Mouse (Mus musculus): Measurements from ENCODE around the gene Ip6k2. TPM values are rescaled to one million over a fixed set of nuclear protein-coding genes. Genes with fewer than 3 reads are reported as not detected.

The Ip6k2 gene
- polyA plus RNA-seq, 1 experiment, result 163 TPM

DNA sequence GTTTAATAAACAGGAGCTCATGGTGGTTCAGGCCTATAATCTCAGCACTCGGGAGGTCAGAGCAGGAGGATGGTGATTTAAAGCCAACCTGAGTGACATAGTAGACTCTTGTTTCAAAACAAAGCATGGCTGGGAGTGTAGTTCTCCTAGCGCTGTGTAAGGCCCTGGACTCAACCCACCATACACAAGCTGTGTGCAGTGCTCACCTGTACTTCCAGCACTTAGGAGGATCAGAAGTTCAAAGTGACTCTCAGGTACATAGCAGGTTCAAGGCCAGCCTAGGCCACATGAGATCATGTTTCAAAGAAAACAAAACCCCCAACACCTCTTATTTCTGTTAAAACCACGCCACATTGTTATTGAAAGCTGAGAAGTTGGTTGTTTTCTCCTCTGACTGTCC lies 5.1 kb downstream of the Ip6k2 start:
- 88% methylated on average over 3 of the region's 3 CpGs for WGBS
- DNase-seq, result no peak
- TF ChIP-seq POLR2A (IDR thresholded peaks at IDR 0.05; ENCODE audit: control insufficient read depth, extremely low read depth, insufficient read depth, low read length, poor library complexity) (no peak), CTCF (IDR thresholded peaks at IDR 0.05; ENCODE audit: borderline replicate concordance, control insufficient read depth, extremely low read depth, insufficient read depth, low read length, poor library complexity) (no peak)
- Histone ChIP-seq H3K4me1 (replicated peaks; ENCODE audit: control insufficient read depth, insufficient read depth, low read length) (peaks cover 20% of the 10 kb centered on the region), H3K4me3 (ENCODE audit: control insufficient read depth, insufficient read depth, low read length) (no peak overlapping the region), H3K27ac (ENCODE audit: control insufficient read depth, insufficient read depth, low read length) (no peak overlapping the region), H3K36me3 (ENCODE audit: control insufficient read depth, insufficient read depth, low read length) (no peaks in the 10 kb centered on the region), H3K27me3 (ENCODE audit: control insufficient read depth, insufficient read depth, low read length) (no peaks in the 10 kb centered on the region)

DNA sequence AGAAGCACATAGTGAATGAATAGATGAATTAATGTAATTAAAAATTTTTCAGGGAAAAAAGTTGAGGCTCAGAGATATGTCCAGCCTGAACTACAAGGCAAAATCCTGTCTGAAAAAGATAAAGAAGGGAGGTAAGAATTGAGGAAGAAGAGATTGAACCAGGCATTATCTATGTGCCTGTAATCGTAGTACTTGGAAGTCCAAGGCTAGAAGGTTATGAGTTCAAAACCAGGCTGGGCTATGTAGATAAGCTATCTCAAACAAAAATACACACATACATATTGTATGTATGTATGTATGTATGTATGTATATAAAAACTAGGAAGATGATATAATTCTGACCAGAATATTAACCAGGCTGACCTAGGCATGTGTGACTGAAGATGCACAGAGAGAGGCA lies 8.7 kb downstream of the Ip6k2 start:
- Histone ChIP-seq H3K27me3 (ENCODE audit: control insufficient read depth, insufficient read depth, low read length) (no peaks in the 10 kb centered on the region), H3K27ac (ENCODE audit: control insufficient read depth, insufficient read depth, low read length) (peak overlapping the region; percentile 49; the same call in 1 of the 2 replicates), H3K4me3 (ENCODE audit: control insufficient read depth, insufficient read depth, low read length) (no peak overlapping the region), H3K36me3 (ENCODE audit: control insufficient read depth, insufficient read depth, low read length) (peaks cover 14% of the 10 kb centered on the region), H3K4me1 (replicated peaks; ENCODE audit: control insufficient read depth, insufficient read depth, low read length) (peaks cover 26% of the 10 kb centered on the region)
- TF ChIP-seq POLR2A (IDR thresholded peaks at IDR 0.05; ENCODE audit: control insufficient read depth, extremely low read depth, insufficient read depth, low read length, poor library complexity) (no peak), CTCF (IDR thresholded peaks at IDR 0.05; ENCODE audit: borderline replicate concordance, control insufficient read depth, extremely low read depth, insufficient read depth, low read length, poor library complexity) (no peak)
- no peak for DNase-seq
- WGBS, result 73% methylated on average over 1 of the region's 1 CpGs

DNA sequence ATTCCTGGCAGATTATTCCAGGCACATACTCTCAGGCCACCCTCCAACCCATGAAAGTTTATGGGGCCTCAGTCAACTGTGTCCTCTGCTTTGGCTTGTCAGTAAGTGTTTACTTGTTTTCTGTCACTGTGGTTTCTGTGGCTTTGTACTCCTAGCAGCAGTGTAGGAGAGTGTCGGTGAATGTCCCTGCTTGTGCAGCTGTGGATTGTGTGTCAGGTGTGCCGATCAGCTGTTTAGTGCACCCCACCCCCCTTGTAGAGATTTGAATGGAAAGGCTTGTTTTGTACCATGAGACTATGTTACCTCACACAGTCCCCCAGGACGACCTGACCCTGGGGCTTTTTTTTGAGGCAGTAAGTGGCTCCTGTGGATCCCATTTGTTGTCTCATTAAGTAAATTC lies 9.1 kb downstream of the Ip6k2 start:
- Histone ChIP-seq H3K27me3 (ENCODE audit: control insufficient read depth, insufficient read depth, low read length) (no peaks in the 10 kb centered on the region), H3K4me3 (ENCODE audit: control insufficient read depth, insufficient read depth, low read length) (no peak overlapping the region), H3K27ac (ENCODE audit: control insufficient read depth, insufficient read depth, low read length) (peak overlapping the region; percentile 49; the same call in 1 of the 2 replicates), H3K36me3 (ENCODE audit: control insufficient read depth, insufficient read depth, low read length) (peaks cover 18% of the 10 kb centered on the region), H3K4me1 (replicated peaks; ENCODE audit: control insufficient read depth, insufficient read depth, low read length) (peaks cover 26% of the 10 kb centered on the region)
- no peak for TF ChIP-seq CTCF (IDR thresholded peaks at IDR 0.05; ENCODE audit: borderline replicate concordance, control insufficient read depth, extremely low read depth, insufficient read depth, low read length, poor library complexity)
- no peak for TF ChIP-seq POLR2A (IDR thresholded peaks at IDR 0.05; ENCODE audit: control insufficient read depth, extremely low read depth, insufficient read depth, low read length, poor library complexity)
- WGBS, result 0% methylated on average over 3 of the region's 3 CpGs
- peak; percentile 67 for DNase-seq

DNA sequence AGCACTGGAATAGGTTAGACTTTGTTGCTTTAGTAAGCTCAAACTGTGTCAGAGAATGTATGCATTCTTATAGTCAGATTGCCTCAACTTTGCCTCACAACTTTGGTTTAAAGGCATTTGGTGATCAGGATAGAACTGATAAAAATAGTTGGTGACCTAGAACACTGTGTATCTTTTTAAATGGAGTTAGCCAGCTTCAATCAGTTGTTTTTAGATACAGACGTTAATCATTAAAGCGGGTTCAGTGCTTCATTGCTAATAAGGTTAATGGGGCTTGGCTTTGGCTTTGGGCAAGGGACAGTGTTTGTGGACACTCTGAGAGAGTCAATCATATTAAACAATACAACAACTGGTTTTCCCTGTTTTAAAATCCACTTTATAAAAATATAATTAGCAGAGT lies 11.7 kb downstream of the Ip6k2 start:
- H3K4me3 ChIP-seq (ENCODE audit: control insufficient read depth, insufficient read depth, low read length), result no peak overlapping the region
- TF ChIP-seq CTCF (IDR thresholded peaks at IDR 0.05; ENCODE audit: borderline replicate concordance, control insufficient read depth, extremely low read depth, insufficient read depth, low read length, poor library complexity) (no peak), POLR2A (IDR thresholded peaks at IDR 0.05; ENCODE audit: control insufficient read depth, extremely low read depth, insufficient read depth, low read length, poor library complexity) (no peak)
- 92% methylated on average over 2 of the region's 2 CpGs for WGBS
- H3K27ac ChIP-seq (ENCODE audit: control insufficient read depth, insufficient read depth, low read length), result no peak overlapping the region
- H3K27me3 ChIP-seq (ENCODE audit: control insufficient read depth, insufficient read depth, low read length), result no peaks in the 10 kb centered on the region
- peaks cover 24% of the 10 kb centered on the region for H3K4me1 ChIP-seq (replicated peaks; ENCODE audit: control insufficient read depth, insufficient read depth, low read length)
- no peak for DNase-seq
- H3K36me3 ChIP-seq (ENCODE audit: control insufficient read depth, insufficient read depth, low read length), result peaks cover 43% of the 10 kb centered on the region

DNA sequence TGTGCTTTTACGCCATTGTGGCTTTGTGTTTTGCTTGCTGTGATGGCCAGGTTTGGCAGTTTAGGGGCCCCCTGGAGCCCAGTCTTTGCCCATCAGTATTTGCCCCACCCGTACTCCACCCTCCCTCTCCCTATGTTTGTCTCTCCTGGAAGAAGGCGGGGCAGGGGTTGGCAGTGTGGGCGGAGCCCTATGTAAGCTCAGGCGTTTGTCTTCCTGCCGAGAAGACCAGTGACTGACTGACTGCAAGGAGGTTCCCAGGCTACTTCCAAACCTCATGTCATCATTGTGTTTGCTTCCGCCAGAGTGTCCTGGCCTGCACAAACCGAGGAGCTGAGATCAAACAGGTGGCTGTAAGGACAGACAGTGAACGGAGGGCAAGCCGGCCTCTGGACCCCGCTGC lies 12.2 kb downstream of the Ip6k2 start:
- H3K27me3 ChIP-seq (ENCODE audit: control insufficient read depth, insufficient read depth, low read length), result no peaks in the 10 kb centered on the region
- peaks cover 45% of the 10 kb centered on the region for H3K36me3 ChIP-seq (ENCODE audit: control insufficient read depth, insufficient read depth, low read length)
- H3K4me1 ChIP-seq (replicated peaks; ENCODE audit: control insufficient read depth, insufficient read depth, low read length), result peaks cover 23% of the 10 kb centered on the region
- no peak overlapping the region for H3K4me3 ChIP-seq (ENCODE audit: control insufficient read depth, insufficient read depth, low read length)
- DNase-seq, result peak; percentile 34
- TF ChIP-seq POLR2A (IDR thresholded peaks at IDR 0.05; ENCODE audit: control insufficient read depth, extremely low read depth, insufficient read depth, low read length, poor library complexity), result no peak
- TF ChIP-seq CTCF (IDR thresholded peaks at IDR 0.05; ENCODE audit: borderline replicate concordance, control insufficient read depth, extremely low read depth, insufficient read depth, low read length, poor library complexity), result no peak
- no peak overlapping the region for H3K27ac ChIP-seq (ENCODE audit: control insufficient read depth, insufficient read depth, low read length)
- 71% methylated on average over 11 of the region's 11 CpGs for WGBS

DNA sequence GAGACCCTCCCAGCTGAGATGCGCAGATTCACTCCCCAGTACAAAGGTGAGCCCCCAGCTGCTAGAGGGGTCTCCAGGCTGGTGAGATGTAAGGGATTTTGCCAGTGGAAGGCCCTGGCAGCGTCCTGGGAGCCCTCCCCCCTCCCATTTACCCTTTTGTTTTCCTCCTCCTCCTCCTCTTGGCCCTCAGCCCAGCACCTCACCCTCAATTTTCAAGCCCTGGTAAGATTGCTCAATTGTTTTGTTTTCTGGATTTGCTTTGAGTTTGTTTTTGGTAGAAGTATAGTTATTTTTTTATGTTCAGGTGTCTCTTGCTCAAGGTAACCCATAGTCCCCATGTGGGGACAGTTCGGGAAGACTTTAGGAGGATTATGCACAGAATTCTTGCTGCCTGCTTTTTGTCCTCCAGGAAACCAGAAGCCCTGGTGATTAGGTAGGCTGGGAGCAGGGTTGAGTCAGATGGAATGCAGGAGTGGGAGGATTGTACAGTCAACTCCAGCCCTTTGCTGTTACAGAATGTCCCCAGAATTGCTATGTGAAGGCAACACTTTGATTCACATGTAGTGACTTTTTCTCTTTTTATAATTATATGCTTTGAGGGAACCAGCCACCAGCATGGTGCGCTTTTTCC lies 12.9 kb downstream of the Ip6k2 start:
- H3K36me3 ChIP-seq (ENCODE audit: control insufficient read depth, insufficient read depth, low read length), result peaks cover 51% of the 10 kb centered on the region
- no peaks in the 10 kb centered on the region for H3K27me3 ChIP-seq (ENCODE audit: control insufficient read depth, insufficient read depth, low read length)
- H3K4me1 ChIP-seq (replicated peaks; ENCODE audit: control insufficient read depth, insufficient read depth, low read length), result peaks cover 20% of the 10 kb centered on the region
- H3K27ac ChIP-seq (ENCODE audit: control insufficient read depth, insufficient read depth, low read length), result no peak overlapping the region
- no peak for DNase-seq
- H3K4me3 ChIP-seq (ENCODE audit: control insufficient read depth, insufficient read depth, low read length), result no peak overlapping the region
- WGBS, result 92% methylated on average over 4 of the region's 4 CpGs
- TF ChIP-seq CTCF (IDR thresholded peaks at IDR 0.05; ENCODE audit: borderline replicate concordance, control insufficient read depth, extremely low read depth, insufficient read depth, low read length, poor library complexity), result no peak

DNA sequence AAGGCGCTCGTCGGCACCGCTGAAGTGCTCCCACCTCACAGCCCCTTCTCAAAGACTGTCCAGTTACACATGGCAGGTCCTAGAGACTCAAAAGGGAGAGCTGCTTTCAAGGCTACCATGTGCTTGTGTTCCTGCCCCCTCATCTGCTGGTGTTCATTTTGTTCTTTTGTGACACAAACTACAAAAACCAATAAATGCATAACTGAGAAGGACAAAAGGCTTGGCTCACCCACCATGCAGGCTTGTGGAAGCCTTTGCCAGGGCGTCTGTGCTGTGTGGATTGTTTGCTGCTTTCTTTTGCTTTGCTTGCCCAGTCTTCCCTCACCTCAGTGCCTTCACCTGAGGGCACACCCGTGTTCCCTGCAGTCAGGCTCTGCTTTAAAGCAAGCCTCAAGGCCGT lies 13.9 kb downstream of the Ip6k2 start:
- TF ChIP-seq CTCF (IDR thresholded peaks at IDR 0.05; ENCODE audit: borderline replicate concordance, control insufficient read depth, extremely low read depth, insufficient read depth, low read length, poor library complexity) (no peak), POLR2A (IDR thresholded peaks at IDR 0.05; ENCODE audit: control insufficient read depth, extremely low read depth, insufficient read depth, low read length, poor library complexity) (no peak)
- 95% methylated on average over 7 of the region's 7 CpGs for WGBS
- Histone ChIP-seq H3K4me1 (replicated peaks; ENCODE audit: control insufficient read depth, insufficient read depth, low read length) (peaks cover 16% of the 10 kb centered on the region), H3K4me3 (ENCODE audit: control insufficient read depth, insufficient read depth, low read length) (no peak overlapping the region), H3K36me3 (ENCODE audit: control insufficient read depth, insufficient read depth, low read length) (peaks cover 61% of the 10 kb centered on the region), H3K27me3 (ENCODE audit: control insufficient read depth, insufficient read depth, low read length) (no peaks in the 10 kb centered on the region), H3K27ac (ENCODE audit: control insufficient read depth, insufficient read depth, low read length) (no peak overlapping the region)
- no peak for DNase-seq

Measured in thymus, adult 2 months (tissue).